In the genomic region with DNA sequence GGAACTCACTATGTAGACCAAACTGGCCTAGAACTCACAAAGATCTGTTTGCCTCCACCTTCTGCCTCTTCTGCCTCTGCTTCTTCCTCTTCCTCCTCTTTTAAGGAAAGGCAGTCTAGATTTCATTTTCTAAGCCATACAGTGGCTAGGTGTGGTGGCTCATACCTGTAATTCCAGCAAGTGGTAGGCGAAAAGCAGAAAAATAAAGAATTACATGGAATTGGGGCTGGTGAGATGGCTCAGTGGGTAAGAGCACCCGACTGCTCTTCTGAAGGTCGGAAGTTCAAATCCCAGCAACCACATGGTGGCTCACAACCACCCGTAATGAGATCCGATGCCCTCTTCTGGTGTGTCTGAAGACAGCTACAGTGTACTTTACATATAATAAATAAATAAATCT, we compare ENCODE assay signal across 11 mouse cellular contexts. TPM values are rescaled to one million over a fixed set of nuclear protein-coding genes. Genes with fewer than 3 reads are reported as not detected.
A peak's percentile ranks its signal among the peaks of the same experiment; 100 is the strongest.
DNase-seq lines count a peak whose midpoint lies in the region; ATAC-seq and TF ChIP-seq lines count a peak whose summit lies in the region.
"Not testable (repeated sequence)": the region's sequence is repeated elsewhere in the genome, so short reads cannot be mapped to it uniquely, and the experiment has no call there.
"Had no signal": no experiment of that assay in that cellular context is flagged by ENCODE, and none has a peak within 500 bp of the region (broad histone marks: within the 10 kb centered on the region; RNA-seq: fewer than 3 reads in every experiment).

No protein-coding gene starts in this region.

- in situ Hi-C loops in CH12.LX (cut with MboI; ENCODE audit: low pct_ligation_motif_present, low pct_unique_long_range_greater_than_20kb, low sequenced_read_pairs), result not testable (repeated sequence)

- not testable (repeated sequence) for H3K27me3 ChIP-seq in CH12.LX (replicated peaks); MEL (ENCODE audit: control insufficient read depth in 1 of 2, insufficient read depth in 2 of 2, low read length in 2 of 2); embryonic facial prominence, embryonic 14.5 days (replicated peaks; ENCODE audit: control insufficient read depth, insufficient read depth, low read length); heart, adult 2 months (ENCODE audit: control insufficient read depth, insufficient read depth, low read length); liver, embryonic 12.5 days (replicated peaks); liver, embryonic 14.5 days (ENCODE audit: control insufficient read depth, insufficient read depth, low read length); liver, postnatal 0 days (ENCODE audit: insufficient read depth, low read length); myocyte (ENCODE audit: control insufficient read depth, insufficient read depth, insufficient read length)

- TF ChIP-seq CTCF in CH12.LX (conservative IDR thresholded peaks at IDR 0.05 in 1 of 2, IDR thresholded peaks at IDR 0.05 in 1 of 2; ENCODE audit: low read depth in 2 of 2, low read length in 2 of 2); MEL (IDR thresholded peaks at IDR 0.05 in 2 of 3, conservative IDR thresholded peaks at IDR 0.05 in 1 of 3; ENCODE audit: control insufficient read depth in 1 of 3, insufficient read depth in 1 of 3, low read depth in 2 of 3, low read length in 3 of 3, poor library complexity in 1 of 3, severe bottlenecking in 1 of 3); heart, adult 2 months (IDR thresholded peaks at IDR 0.05); liver, embryonic 14.5 days (IDR thresholded peaks at IDR 0.05; ENCODE audit: low read depth); liver, postnatal 0 days (IDR thresholded peaks at IDR 0.05; ENCODE audit: low read depth): not testable (repeated sequence)

- H3ac ChIP-seq in myocyte (ENCODE audit: control insufficient read depth, insufficient read length), result not testable (repeated sequence)

- H3K9me3 ChIP-seq in CH12.LX (replicated peaks; ENCODE audit: low read length); MEL (replicated peaks; ENCODE audit: insufficient read depth, low read length); embryonic facial prominence, embryonic 14.5 days (ENCODE audit: control insufficient read depth, low read length); liver, embryonic 12.5 days (replicated peaks); liver, embryonic 14.5 days (ENCODE audit: control insufficient read depth, low read length); liver, postnatal 0 days (ENCODE audit: low read length): not testable (repeated sequence)

- not testable (repeated sequence) for H3K4me3 ChIP-seq in CH12.LX (replicated peaks in 1 of 3; ENCODE audit: low read depth in 2 of 3, low read length in 2 of 3, poor library complexity in 1 of 3); MEL (ENCODE audit: control insufficient read depth in 1 of 2, insufficient read depth in 1 of 2, low read depth in 2 of 2, low read length in 2 of 2); embryonic facial prominence, embryonic 14.5 days (ENCODE audit: low read depth, low read length); heart, adult 2 months; liver, embryonic 12.5 days; liver, embryonic 14.5 days (ENCODE audit: insufficient read depth in 1 of 2, low read depth in 2 of 2, low read length in 2 of 2); liver, postnatal 0 days (ENCODE audit: low read depth, low read length)
- H3K4me3 ChIP-seq in myocyte, result peak overlapping the region; percentile 67

- intact Hi-C loops in heart, adult 2 months (cut with DNase I), result loop anchor here (1.0 to 5.0 kb wide), 3 partner anchors 21 to 136 kb away; partner anchors contain the start of genes Mtf1, Utp11 and Yrdc

- H3K4me2 ChIP-seq in CH12.LX (ENCODE audit: insufficient read depth, low read depth, poor library complexity, severe bottlenecking); embryonic facial prominence, embryonic 14.5 days (ENCODE audit: low read depth, low read length): not testable (repeated sequence)
- H3K4me2 ChIP-seq in liver, embryonic 12.5 days, result peak overlapping the region; percentile 81
- H3K4me2 ChIP-seq in liver, embryonic 14.5 days (ENCODE audit: low read depth), result peak overlapping the region; percentile 75
- peak overlapping the region; percentile 77; the same call in 1 of the 2 replicates for H3K4me2 ChIP-seq in liver, postnatal 0 days (ENCODE audit: low read depth, low read length)
- H3K4me2 ChIP-seq in myocyte (ENCODE audit: low read depth), result peak overlapping the region; percentile 65

- H3K4me1 ChIP-seq in CH12.LX (ENCODE audit: control insufficient read depth in 1 of 2, insufficient read depth in 2 of 2) (peaks cover 14 to 41% of the 10 kb centered on the region in 2 experiments), MEL (ENCODE audit: control insufficient read depth in 1 of 2, insufficient read depth in 2 of 2, low read length in 2 of 2) (peaks cover 0 to 16% of the 10 kb centered on the region in 2 experiments; a peak in 2 of 4 replicates)
- peaks cover 22% of the 10 kb centered on the region for H3K4me1 ChIP-seq in embryonic facial prominence, embryonic 14.5 days (ENCODE audit: control insufficient read depth, insufficient read depth, low read length)
- not testable (repeated sequence) for H3K4me1 ChIP-seq in heart, adult 2 months (ENCODE audit: control insufficient read depth, insufficient read depth, low read length)
- peaks cover 64% of the 10 kb centered on the region for H3K4me1 ChIP-seq in liver, embryonic 12.5 days
- peaks cover 38% of the 10 kb centered on the region in 2 experiments for H3K4me1 ChIP-seq in liver, embryonic 14.5 days (replicated peaks; ENCODE audit: control insufficient read depth in 2 of 2, insufficient read depth in 2 of 2, low read length in 1 of 2)
- H3K4me1 ChIP-seq in liver, postnatal 0 days (ENCODE audit: insufficient read depth), result peaks cover 24% of the 10 kb centered on the region

- H3K9ac ChIP-seq in CH12.LX (ENCODE audit: insufficient read depth, low read depth); MEL (ENCODE audit: control insufficient read depth, low read depth, low read length, poor library complexity, severe bottlenecking); embryonic facial prominence, embryonic 14.5 days (ENCODE audit: low read depth, low read length); heart, adult 2 months (ENCODE audit: low read depth, low read length); liver, embryonic 12.5 days; liver, embryonic 14.5 days (replicated peaks); liver, postnatal 0 days (replicated peaks): not testable (repeated sequence)

- not testable (repeated sequence) for ATAC-seq in embryonic facial prominence, embryonic 14.5 days (ENCODE audit: low read depth); liver, embryonic 12.5 days; liver, embryonic 14.5 days (ENCODE audit: insufficient read depth); liver, postnatal 0 days

- H3K36me3 ChIP-seq in CH12.LX (replicated peaks in 1 of 2; ENCODE audit: control insufficient read depth in 1 of 2, insufficient read depth in 1 of 2, low read length in 1 of 2) (peaks cover 23 to 35% of the 10 kb centered on the region in 2 experiments), MEL (ENCODE audit: control insufficient read depth in 1 of 2, insufficient read depth in 2 of 2, low read length in 2 of 2) (peaks cover 2 to 11% of the 10 kb centered on the region in 2 experiments), myocyte (ENCODE audit: control insufficient read depth, insufficient read depth) (peaks cover 13% of the 10 kb centered on the region)
- peaks cover 34% of the 10 kb centered on the region for H3K36me3 ChIP-seq in embryonic facial prominence, embryonic 14.5 days (ENCODE audit: control insufficient read depth, insufficient read depth, low read length)
- H3K36me3 ChIP-seq in heart, adult 2 months (ENCODE audit: control insufficient read depth, insufficient read depth, low read length), result not testable (repeated sequence)
- peaks cover 32% of the 10 kb centered on the region for H3K36me3 ChIP-seq in liver, embryonic 12.5 days
- peaks cover 20% of the 10 kb centered on the region for H3K36me3 ChIP-seq in liver, embryonic 14.5 days (replicated peaks; ENCODE audit: control insufficient read depth, insufficient read depth, low read depth)
- H3K36me3 ChIP-seq in liver, postnatal 0 days (replicated peaks; ENCODE audit: insufficient read depth, low read length), result peaks cover 24% of the 10 kb centered on the region

- TF ChIP-seq POLR2A in CH12.LX (IDR thresholded peaks at IDR 0.05; ENCODE audit: low read depth, low read length); MEL (IDR thresholded peaks at IDR 0.05; ENCODE audit: control insufficient read depth in 1 of 2, insufficient read depth in 1 of 2, low read depth in 1 of 2, low read length in 2 of 2, poor library complexity in 1 of 2); heart, adult 2 months (IDR thresholded peaks at IDR 0.05; ENCODE audit: insufficient read depth, low read depth, low read length); myocyte (IDR thresholded peaks at IDR 0.05; ENCODE audit: insufficient read length, low read depth): not testable (repeated sequence)

- not testable (repeated sequence) for DNase-seq in CH12.LX (ENCODE audit: extremely low read depth); MEL (ENCODE audit: low read depth, low spot score); embryonic facial prominence, embryonic 14.5 days (ENCODE audit: low spot score); heart, adult 2 months; liver, embryonic 14.5 days (ENCODE audit: low read depth in 3 of 3, low spot score in 3 of 3); liver, postnatal 0 days

- not testable (repeated sequence) for TF ChIP-seq RAD21 in CH12.LX (IDR thresholded peaks at IDR 0.05; ENCODE audit: low read depth, low read length); MEL (IDR thresholded peaks at IDR 0.05; ENCODE audit: low read depth, low read length)

- dilution Hi-C loops in CH12.LX (cut with MboI; ENCODE audit: extremely low pct_ligation_motif_present, extremely low pct_unique_long_range_greater_than_20kb, low sequenced_read_pairs), result not testable (repeated sequence)

- H3K27ac ChIP-seq in CH12.LX (ENCODE audit: insufficient read depth, low read depth); MEL (ENCODE audit: control insufficient read depth, low read depth, low read length); liver, embryonic 14.5 days; liver, postnatal 0 days (ENCODE audit: low read depth): not testable (repeated sequence)
- H3K27ac ChIP-seq in embryonic facial prominence, embryonic 14.5 days (replicated peaks; ENCODE audit: low read depth, low read length), result peak overlapping the region; percentile 76; the same call in 1 of the 2 replicates
- peak overlapping the region; percentile 79 for H3K27ac ChIP-seq in heart, adult 2 months
- peak overlapping the region; percentile 78 for H3K27ac ChIP-seq in liver, embryonic 12.5 days

- 74% methylated on average over 5 of the region's 5 CpGs for WGBS in embryonic facial prominence, embryonic 14.5 days
- WGBS in heart, adult 2 months, result 69% methylated on average over 5 of the region's 5 CpGs
- WGBS in liver, embryonic 12.5 days (ENCODE audit: insufficient replicate concordance), result 64% methylated on average over 5 of the region's 5 CpGs
- WGBS in liver, embryonic 14.5 days (ENCODE audit: insufficient replicate concordance), result 59% methylated on average over 5 of the region's 5 CpGs
- 60% methylated on average over 5 of the region's 5 CpGs for WGBS in liver, postnatal 0 days (ENCODE audit: insufficient replicate concordance)

- not testable (repeated sequence) for TF ChIP-seq EP300 in CH12.LX (IDR thresholded peaks at IDR 0.05; ENCODE audit: low read length); MEL (IDR thresholded peaks at IDR 0.05; ENCODE audit: low read depth in 1 of 2, low read length in 2 of 2); heart, adult 2 months (IDR thresholded peaks at IDR 0.05; ENCODE audit: insufficient read depth, low read depth, low read length); liver, embryonic 14.5 days (IDR thresholded peaks at IDR 0.05; ENCODE audit: low read depth); liver, postnatal 0 days (IDR thresholded peaks at IDR 0.05; ENCODE audit: low read depth)

- H3K79me2 ChIP-seq in CH12.LX (replicated peaks; ENCODE audit: control insufficient read depth, extremely low read depth, insufficient read depth, poor library complexity, severe bottlenecking), result peaks cover 23% of the 10 kb centered on the region
- peaks cover 16% of the 10 kb centered on the region for H3K79me2 ChIP-seq in MEL (ENCODE audit: control insufficient read depth, insufficient read depth, low read length, poor library complexity)
- not testable (repeated sequence) for H3K79me2 ChIP-seq in heart, adult 2 months (replicated peaks; ENCODE audit: control insufficient read depth, insufficient read depth, low read length)
- peaks cover 19% of the 10 kb centered on the region for H3K79me2 ChIP-seq in myocyte (ENCODE audit: control insufficient read depth, insufficient read depth)

RNA-seq across cellular contexts. Expression of gene Sf3a3, which starts 0.7 kb away (rescaled TPM):
- total RNA-seq in CH12.LX (2012; rRNA removed) (100 and 129 TPM in 2 replicates), CH12.LX (2014; rRNA removed) (122 and 146 TPM in 2 replicates), MEL (2012; rRNA removed) (136 and 144 TPM in 2 replicates)
- polyA plus RNA-seq in CH12.LX (2012; ENCODE audit: insufficient read length, low read depth) (134 and 156 TPM in 2 replicates), MEL (2012; ENCODE audit: insufficient read depth in 1 of 2, insufficient read length in 2 of 2, low read depth in 1 of 2, low replicate concordance in 2 of 2, missing spikeins in 1 of 2) (100 to 1,000 TPM; 127 to 295 TPM), myocyte (2012; fragmentation: generic; extraction: Trizol) (41.6 TPM)
- 110 and 118 TPM in 2 replicates for polyA plus RNA-seq in embryonic facial prominence, embryonic 14.5 days (2014; fragmentation: Nextera tagmentation; extraction: Ambion mirVana)
- 10 to 100 TPM; 18.0 to 19.4 TPM for total RNA-seq in heart, adult 2 months (2021)
- polyA plus RNA-seq in heart, adult 2 months (2012; rRNA removed), result 7.7 and 11.5 TPM in 2 replicates
- polyA plus RNA-seq in liver, embryonic 12.5 days (2016; fragmentation: Nextera tagmentation; extraction: Ambion mirVana), result 116 and 121 TPM in 2 replicates
- 21.2 and 42.1 TPM in 2 replicates for polyA plus RNA-seq in liver, embryonic 14.5 days (2012; rRNA removed)
- 59.2 and 63.6 TPM in 2 replicates for polyA plus RNA-seq in liver, embryonic 14.5 days (2014; fragmentation: Nextera tagmentation; extraction: Ambion mirVana)
- polyA plus RNA-seq in liver, postnatal 0 days (2015; fragmentation: Nextera tagmentation; extraction: Ambion mirVana), result 37.1 and 37.2 TPM in 2 replicates

RNA-seq across cellular contexts. Expression of gene Fhl3, which starts 13.3 kb away (rescaled TPM):
- total RNA-seq in CH12.LX (2012; rRNA removed) (10.4 and 10.8 TPM in 2 replicates), CH12.LX (2014; rRNA removed) (3.6 and 4.1 TPM in 2 replicates), MEL (2012; rRNA removed) (5.6 TPM in 2 replicates)
- polyA plus RNA-seq in CH12.LX (2012; ENCODE audit: insufficient read length, low read depth) (14.8 and 20.8 TPM in 2 replicates), MEL (2012; ENCODE audit: insufficient read depth in 1 of 2, insufficient read length in 2 of 2, low read depth in 1 of 2, low replicate concordance in 2 of 2, missing spikeins in 1 of 2) (10 to 100 TPM in 1 of 2 experiments, not detected in 1; 13.8 TPM), myocyte (2012; fragmentation: generic; extraction: Trizol) (110 TPM)
- 15.7 and 18.2 TPM in 2 replicates for polyA plus RNA-seq in embryonic facial prominence, embryonic 14.5 days (2014; fragmentation: Nextera tagmentation; extraction: Ambion mirVana)
- total RNA-seq in heart, adult 2 months (2021), result 10 to 100 TPM in 1 of 2 experiments, 1 to 10 TPM in 1; 7.8 to 11.5 TPM
- 10.1 and 17.9 TPM in 2 replicates for polyA plus RNA-seq in heart, adult 2 months (2012; rRNA removed)
- 3.5 and 3.7 TPM in 2 replicates for polyA plus RNA-seq in liver, embryonic 12.5 days (2016; fragmentation: Nextera tagmentation; extraction: Ambion mirVana)
- polyA plus RNA-seq in liver, embryonic 14.5 days (2012; rRNA removed), result 2.8 TPM in 2 replicates
- 2.7 and 2.9 TPM in 2 replicates for polyA plus RNA-seq in liver, embryonic 14.5 days (2014; fragmentation: Nextera tagmentation; extraction: Ambion mirVana)
- 2.5 and 2.7 TPM in 2 replicates for polyA plus RNA-seq in liver, postnatal 0 days (2015; fragmentation: Nextera tagmentation; extraction: Ambion mirVana)

RNA-seq across cellular contexts. Expression of gene Utp11, which starts 20.4 kb away (rescaled TPM):
- total RNA-seq in CH12.LX (2012; rRNA removed) (52.7 and 63.2 TPM in 2 replicates), CH12.LX (2014; rRNA removed) (78.1 and 84.4 TPM in 2 replicates), MEL (2012; rRNA removed) (65.3 and 68.3 TPM in 2 replicates)
- polyA plus RNA-seq in CH12.LX (2012; ENCODE audit: insufficient read length, low read depth) (102 and 107 TPM in 2 replicates), MEL (2012; ENCODE audit: insufficient read depth in 1 of 2, insufficient read length in 2 of 2, low read depth in 1 of 2, low replicate concordance in 2 of 2, missing spikeins in 1 of 2) (10 to 100 TPM in 1 of 2 experiments, not detected in 1; 86.9 TPM), myocyte (2012; fragmentation: generic; extraction: Trizol) (36.2 TPM)
- 58.6 and 62.7 TPM in 2 replicates for polyA plus RNA-seq in embryonic facial prominence, embryonic 14.5 days (2014; fragmentation: Nextera tagmentation; extraction: Ambion mirVana)
- 10 to 100 TPM; 12.1 to 13.5 TPM for total RNA-seq in heart, adult 2 months (2021)
- 4.0 and 6.2 TPM in 2 replicates for polyA plus RNA-seq in heart, adult 2 months (2012; rRNA removed)
- 51.4 and 51.5 TPM in 2 replicates for polyA plus RNA-seq in liver, embryonic 12.5 days (2016; fragmentation: Nextera tagmentation; extraction: Ambion mirVana)
- 7.5 and 16.4 TPM in 2 replicates for polyA plus RNA-seq in liver, embryonic 14.5 days (2012; rRNA removed)
- polyA plus RNA-seq in liver, embryonic 14.5 days (2014; fragmentation: Nextera tagmentation; extraction: Ambion mirVana), result 20.8 and 22.4 TPM in 2 replicates
- 20.1 and 21.6 TPM in 2 replicates for polyA plus RNA-seq in liver, postnatal 0 days (2015; fragmentation: Nextera tagmentation; extraction: Ambion mirVana)

RNA-seq across cellular contexts. Expression of gene Inpp5b, which starts 27.8 kb away (rescaled TPM):
- total RNA-seq in CH12.LX (2012; rRNA removed) (25.9 and 26.2 TPM in 2 replicates), CH12.LX (2014; rRNA removed) (30.2 and 34.0 TPM in 2 replicates), MEL (2012; rRNA removed) (27.7 and 28.6 TPM in 2 replicates)
- polyA plus RNA-seq in CH12.LX (2012; ENCODE audit: insufficient read length, low read depth) (21.1 and 25.6 TPM in 2 replicates), MEL (2012; ENCODE audit: insufficient read depth in 1 of 2, insufficient read length in 2 of 2, low read depth in 1 of 2, low replicate concordance in 2 of 2, missing spikeins in 1 of 2) (10 to 100 TPM in 1 of 2 experiments, not detected in 1; 52.5 TPM), myocyte (2012; fragmentation: generic; extraction: Trizol) (25.1 TPM)
- 23.7 and 29.5 TPM in 2 replicates for polyA plus RNA-seq in embryonic facial prominence, embryonic 14.5 days (2014; fragmentation: Nextera tagmentation; extraction: Ambion mirVana)
- 1 to 10 TPM; 8.0 to 8.2 TPM for total RNA-seq in heart, adult 2 months (2021)
- 17.8 and 29.8 TPM in 2 replicates for polyA plus RNA-seq in heart, adult 2 months (2012; rRNA removed)
- polyA plus RNA-seq in liver, embryonic 12.5 days (2016; fragmentation: Nextera tagmentation; extraction: Ambion mirVana), result 49.7 and 50.3 TPM in 2 replicates
- polyA plus RNA-seq in liver, embryonic 14.5 days (2012; rRNA removed), result 36.6 and 40.3 TPM in 2 replicates
- polyA plus RNA-seq in liver, embryonic 14.5 days (2014; fragmentation: Nextera tagmentation; extraction: Ambion mirVana), result 36.7 and 40.0 TPM in 2 replicates
- polyA plus RNA-seq in liver, postnatal 0 days (2015; fragmentation: Nextera tagmentation; extraction: Ambion mirVana), result 15.5 and 19.5 TPM in 2 replicates

RNA-seq across cellular contexts. Expression of gene Pou3f1, which starts 57.2 kb away (rescaled TPM):
- total RNA-seq in CH12.LX (2012; rRNA removed) (not detected in 2 replicates), CH12.LX (2014; rRNA removed) (not detected in 2 replicates), MEL (2012; rRNA removed) (not detected in 2 replicates)
- polyA plus RNA-seq in CH12.LX (2012; ENCODE audit: insufficient read length, low read depth) (not detected in 2 replicates), MEL (2012; ENCODE audit: insufficient read depth in 1 of 2, insufficient read length in 2 of 2, low read depth in 1 of 2, low replicate concordance in 2 of 2, missing spikeins in 1 of 2) (not detected), myocyte (2012; fragmentation: generic; extraction: Trizol) (0.01 TPM)
- 1.2 and 1.7 TPM in 2 replicates for polyA plus RNA-seq in embryonic facial prominence, embryonic 14.5 days (2014; fragmentation: Nextera tagmentation; extraction: Ambion mirVana)
- under 1 TPM; 0.08 to 0.16 TPM for total RNA-seq in heart, adult 2 months (2021)
- polyA plus RNA-seq in heart, adult 2 months (2012; rRNA removed), result 0.04 and 0.09 TPM in 2 replicates
- polyA plus RNA-seq in liver, embryonic 12.5 days (2016; fragmentation: Nextera tagmentation; extraction: Ambion mirVana), result 0.02 and 0.22 TPM in 2 replicates
- 0.01 and 0.02 TPM in 2 replicates for polyA plus RNA-seq in liver, embryonic 14.5 days (2012; rRNA removed)
- polyA plus RNA-seq in liver, embryonic 14.5 days (2014; fragmentation: Nextera tagmentation; extraction: Ambion mirVana), result not detected in 2 replicates
- polyA plus RNA-seq in liver, postnatal 0 days (2015; fragmentation: Nextera tagmentation; extraction: Ambion mirVana), result not detected in 2 replicates
- total RNA-seq: adrenal gland, postnatal 25 days had no signal
- polyA plus RNA-seq: CD4-positive, CD25-positive, alpha-beta regulatory T cell, adult 4 months; G1E had no signal
